Mouse (Mus musculus) C3H10T1/2 (cell line): Measurements from ENCODE around the gene Itga11. TPM values are rescaled to one million over a fixed set of nuclear protein-coding genes. Genes with fewer than 3 reads are reported as not detected.

Experiments used
- polyA plus RNA-seq, 2 experiments: library from polyadenylated mRNA; unstranded; fragments of >200 nt; fragmentation: generic; extraction: Trizol; gene quantifications; one replicate each; pipeline ENCODE4 v1.2.1; 2012; ENCODE audit warnings: missing spikeins in 2 of 2

Gene Itga11
- under 1 TPM; 0.01 to 0.39 TPM for polyA plus RNA-seq

GRCm38 (mm10) chr9:62677641-62678549 is at the start of gene Itga11:
Gene Itga11 (plus strand): TSS chr9:62677826.

DNA sequence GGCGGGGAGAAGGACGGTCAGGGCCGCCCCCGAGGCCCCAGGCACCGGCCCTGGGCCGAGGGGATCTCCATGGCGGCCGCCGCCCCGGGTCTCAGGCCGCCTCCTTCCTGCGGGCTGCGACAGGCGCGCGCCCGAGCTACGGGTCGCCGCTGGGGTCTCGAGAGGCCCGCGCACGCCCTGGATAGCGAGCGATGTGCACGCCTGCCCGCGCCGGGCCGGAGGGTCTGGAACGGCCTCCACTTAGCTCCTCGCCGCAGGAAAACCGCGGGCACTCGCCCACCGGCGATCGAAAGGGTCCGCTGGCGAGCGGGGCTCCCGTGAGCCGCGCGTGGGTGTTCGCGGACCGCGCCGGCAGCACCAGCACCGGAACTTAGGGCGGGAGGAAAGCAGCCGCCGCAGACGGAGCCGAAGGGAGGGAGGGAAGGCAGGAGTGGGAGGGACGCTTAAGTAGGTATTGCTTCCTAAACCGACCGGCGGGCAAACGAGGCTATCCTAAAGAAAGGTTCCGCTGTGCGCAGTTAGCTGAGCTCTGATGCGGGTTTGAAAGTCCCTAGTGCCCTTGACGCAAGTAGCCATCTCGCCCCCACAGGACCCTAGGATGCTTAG is 134.0 kb downstream of the Itga11 start, which contains the start of gene Fem1b:
Gene Fem1b, minus strand, starts transcription at position 419 of the 606 bp plus-strand sequence.

Other genes starting within 250 kb of the Itga11 start
- 1 to 10 TPM in 1 of 2 experiments, under 1 TPM in 1; 0.46 to 2.5 TPM for gene Coro2b, start 140.8 kb upstream of the Itga11 start, polyA plus RNA-seq
- gene Fem1b, start 134.1 kb downstream of the Itga11 start, polyA plus RNA-seq = 1 to 10 TPM; 1.1 to 8.4 TPM
- 10 to 100 TPM; 34.1 to 49.5 TPM for gene Cln6, start 161.0 kb downstream of the Itga11 start, polyA plus RNA-seq
- gene Calml4, start 180.3 kb downstream of the Itga11 start, polyA plus RNA-seq = 100 to 1,000 TPM in 1 of 2 experiments, 1 to 10 TPM in 1; 1.1 to 108 TPM